Mouse (Mus musculus): Measurements from ENCODE around the gene Armh3.

Gene Armh3

DNA sequence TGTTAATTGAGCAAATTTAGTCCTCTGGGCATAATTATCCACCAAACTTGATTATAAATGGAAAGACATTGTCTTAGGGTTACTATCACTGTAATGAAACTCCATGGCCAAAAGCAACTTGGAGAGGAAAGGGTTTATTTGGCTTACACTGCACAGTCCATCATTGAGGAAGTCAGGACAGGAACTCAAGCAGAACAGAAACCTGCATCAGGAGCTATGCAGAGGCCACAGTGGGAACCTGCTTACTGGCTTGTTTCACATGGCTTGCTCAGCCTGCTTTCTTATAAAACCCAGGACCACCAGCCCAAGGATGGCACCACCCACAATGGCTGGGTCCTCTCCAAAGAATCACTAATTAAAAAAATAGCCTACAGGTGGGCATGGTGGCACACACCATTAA, 13.9 kb downstream of the Armh3 start:
- no peak for DNase-seq

- peak; percentile 30 to 61 for DNase-seq
Measured at GRCm38 (mm10) chr19:45960770-45961169, 37.5 kb downstream of the Armh3 start.

- no peak for DNase-seq
Measured at GRCm38 (mm10) chr19:45956736-45957135, 41.6 kb downstream of the Armh3 start.

DNA sequence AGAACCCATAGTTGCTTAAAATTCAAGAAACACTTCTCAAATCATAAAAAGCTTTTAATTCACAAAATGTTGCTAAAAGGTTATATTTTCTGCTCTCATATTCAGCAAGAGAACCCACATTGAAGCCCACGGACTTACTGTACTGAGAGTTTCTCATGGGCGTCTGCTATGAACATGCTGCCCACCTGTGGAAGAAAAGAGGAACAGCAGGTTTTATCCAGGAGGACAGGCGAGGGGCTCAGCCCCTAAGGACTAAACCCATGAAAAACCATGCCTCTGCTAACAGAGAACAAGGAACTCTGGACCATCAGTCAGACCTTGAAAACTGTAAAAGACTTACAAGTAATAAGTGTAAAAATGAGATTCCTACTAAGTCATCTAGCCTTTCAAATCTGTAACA, 45.0 kb downstream of the Armh3 start:
- peak; percentile 55 to 69 for DNase-seq

DNA sequence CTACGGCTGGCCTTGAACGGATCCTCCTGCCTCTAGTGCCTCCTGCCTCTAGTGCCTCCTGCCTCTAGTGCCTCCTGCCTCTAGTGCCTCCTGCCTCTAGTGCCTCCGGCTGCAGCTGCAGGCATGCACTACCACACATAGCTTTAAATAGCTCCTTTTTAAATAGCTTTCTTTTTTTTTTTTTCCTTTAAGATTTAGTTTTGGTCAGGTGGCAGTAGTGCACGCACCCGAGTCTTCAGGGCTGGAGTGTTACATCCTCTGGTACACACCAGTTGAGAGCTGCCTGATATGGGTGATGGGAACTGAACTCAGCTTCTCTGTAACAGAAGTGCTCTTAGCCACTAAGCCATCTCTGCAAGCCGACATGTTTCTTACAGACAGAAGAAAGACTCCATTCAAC, 49.1 kb downstream of the Armh3 start:
- no peak for DNase-seq

DNA sequence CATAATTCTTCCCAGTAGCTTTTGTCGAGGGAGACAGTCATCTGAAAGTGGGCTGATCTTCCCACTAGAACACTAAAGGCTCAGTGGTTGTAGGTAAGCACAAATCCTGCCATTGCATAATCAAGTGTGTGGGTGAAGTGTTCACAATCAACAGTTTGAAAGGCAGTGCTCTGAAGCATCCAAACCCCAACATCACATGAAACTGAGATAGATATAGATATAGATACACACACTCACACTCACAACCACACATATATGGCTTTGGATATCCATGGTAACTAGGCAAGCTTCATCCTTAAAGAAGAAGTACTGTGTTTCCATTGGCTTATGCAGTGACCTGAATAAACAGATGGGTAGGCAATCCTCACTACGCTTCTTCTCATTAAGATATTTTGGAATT, 50.5 kb downstream of the Armh3 start:
- no peak for DNase-seq

DNA sequence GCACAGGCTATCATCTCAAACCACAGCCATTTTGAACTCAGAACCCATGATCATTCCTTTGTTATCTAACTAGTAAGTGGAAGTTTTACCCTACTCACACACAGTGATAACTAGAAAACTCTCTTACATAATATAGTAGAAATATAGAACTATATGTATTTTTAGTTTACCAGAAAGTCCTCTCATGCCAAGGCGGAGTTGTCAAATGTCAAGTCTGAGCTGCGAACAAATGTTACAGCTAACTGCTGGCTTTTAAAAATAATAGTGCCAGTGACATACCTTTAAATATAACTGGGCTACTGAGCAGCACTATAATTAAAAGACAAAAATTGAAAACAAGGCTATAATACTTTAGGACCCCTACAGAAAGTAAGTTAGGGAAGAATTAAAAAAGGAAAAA, 51.0 kb downstream of the Armh3 start:
- DNase-seq: no peak

DNA sequence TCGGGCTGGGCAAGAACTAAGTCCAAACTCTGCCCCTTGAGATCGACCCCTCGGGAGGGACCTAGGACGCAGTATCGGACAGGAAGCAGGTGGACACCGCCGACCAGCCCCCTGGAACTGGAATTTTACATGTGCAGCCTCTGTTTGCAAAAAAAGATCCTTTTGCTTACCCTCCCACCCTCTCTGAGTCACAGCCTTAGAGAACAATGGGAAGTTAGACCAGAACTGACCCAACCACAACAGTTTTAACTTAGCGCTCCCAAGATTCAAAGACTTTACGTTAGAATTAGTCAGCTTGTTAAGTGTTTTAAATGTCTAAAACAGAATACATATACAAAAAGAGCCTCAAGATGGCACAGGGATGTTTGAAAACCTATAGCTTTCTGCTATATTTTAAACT, 51.7 kb downstream of the Armh3 start:
- no peak for DNase-seq

- no peak for DNase-seq
Measured at GRCm38 (mm10) chr19:45945986-45946385, 52.3 kb downstream of the Armh3 start.

DNA sequence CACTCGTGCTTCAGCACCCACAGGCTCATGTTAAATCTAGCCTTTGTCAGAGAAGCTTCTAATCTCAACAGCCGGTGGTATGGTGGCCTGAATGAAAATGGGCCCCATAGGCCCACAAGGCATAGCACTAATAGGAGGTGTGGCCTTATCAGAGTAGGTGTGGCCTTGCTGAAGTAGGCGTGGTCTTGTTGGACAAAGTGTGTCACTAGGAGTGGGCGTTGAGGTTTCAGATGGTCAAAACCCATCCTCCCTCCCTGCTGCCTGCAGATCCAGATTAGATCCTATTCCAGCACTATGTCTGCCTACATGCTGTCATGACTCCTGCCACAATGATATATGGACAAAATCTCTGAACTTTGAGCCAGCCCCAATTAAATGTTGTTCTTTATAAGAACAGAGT, 54.5 kb downstream of the Armh3 start:
- no peak for DNase-seq

GRCm38 (mm10) chr19:45938064-45938463, 60.2 kb downstream of the Armh3 start:
- peak in 1 of 2 experiments; percentile 20 for DNase-seq

- DNase-seq: peak; percentile 53 to 65
Measured at GRCm38 (mm10) chr19:45937530-45937929, 60.8 kb downstream of the Armh3 start.

- no peak for DNase-seq
Measured at GRCm38 (mm10) chr19:45927236-45927635, 71.1 kb downstream of the Armh3 start.

GRCm38 (mm10) chr19:45926342-45926741, 71.9 kb downstream of the Armh3 start:
- DNase-seq: no peak

DNA sequence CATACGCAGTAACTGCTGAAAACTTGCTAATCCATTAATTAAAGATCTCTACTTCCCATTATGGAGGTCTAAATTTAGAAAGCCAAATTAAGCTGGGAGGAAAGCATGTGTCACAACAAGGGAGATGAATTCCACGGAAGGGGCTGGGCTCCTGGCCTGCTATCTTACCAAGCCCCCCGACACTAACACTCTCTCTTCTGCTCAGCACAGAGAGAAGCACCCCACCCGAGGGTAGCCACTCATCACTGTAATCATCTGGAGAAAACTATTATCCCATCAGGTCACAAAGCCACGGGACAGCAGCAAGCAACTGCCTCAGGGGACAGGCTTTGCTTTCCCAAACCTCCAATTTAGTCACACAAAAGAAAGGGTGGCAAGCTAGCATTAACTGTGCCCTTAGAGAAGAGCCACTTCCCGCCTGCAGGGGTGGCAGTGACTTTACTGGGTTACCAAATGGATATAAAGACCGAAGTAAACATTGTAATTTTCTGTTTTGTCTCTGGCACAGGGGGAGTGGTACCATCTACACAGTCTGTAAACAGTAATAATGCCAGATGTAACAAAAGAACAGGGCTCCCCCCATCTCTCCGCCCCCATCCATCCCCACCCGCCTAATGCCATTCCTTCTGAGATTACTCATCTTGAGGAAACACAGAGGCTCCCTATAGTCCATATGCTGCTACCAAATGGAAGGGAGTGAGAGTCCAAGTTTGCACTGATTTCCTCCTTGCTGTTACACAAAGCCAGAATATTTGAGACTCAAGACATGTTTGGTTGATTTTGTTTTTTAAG, 77.8 kb downstream of the Armh3 start:
- DNase-seq: no peak

GRCm38 (mm10) chr19:45918406-45918805, 79.9 kb downstream of the Armh3 start:
- DNase-seq: no peak

GRCm38 (mm10) chr19:45917856-45918255, 80.4 kb downstream of the Armh3 start:
- DNase-seq: peak in 1 of 2 experiments; percentile 10

- DNase-seq: no peak
Measured at GRCm38 (mm10) chr19:45916461-45916860, 81.8 kb downstream of the Armh3 start.

DNA sequence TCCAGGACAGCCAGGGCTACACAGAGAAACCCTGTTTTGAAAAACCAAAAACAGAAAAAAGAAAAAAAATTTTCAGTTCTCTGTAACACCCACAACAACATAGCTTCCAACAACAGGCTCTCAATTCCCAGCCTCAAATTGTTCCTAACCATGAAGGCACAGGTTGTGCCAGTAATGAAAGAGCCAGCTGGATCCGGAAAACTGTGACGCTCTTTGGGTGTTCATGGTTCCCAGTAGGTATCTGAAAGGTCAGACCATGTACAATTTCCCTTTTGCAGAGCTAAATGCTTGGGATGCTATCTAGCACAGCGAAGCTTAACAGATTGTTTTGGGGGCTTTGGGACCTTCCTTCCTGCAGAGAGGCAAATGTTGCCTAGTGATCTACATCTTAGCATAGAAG, 82.3 kb downstream of the Armh3 start:
- no peak for DNase-seq

GRCm38 (mm10) chr19:45913036-45913435, 85.3 kb downstream of the Armh3 start:
- DNase-seq: no peak

- no peak for DNase-seq
Measured at GRCm38 (mm10) chr19:45912376-45912775, 85.9 kb downstream of the Armh3 start.

GRCm38 (mm10) chr19:45911236-45912025, 86.9 kb downstream of the Armh3 start:
- DNase-seq: peak; percentile 32 to 55

DNA sequence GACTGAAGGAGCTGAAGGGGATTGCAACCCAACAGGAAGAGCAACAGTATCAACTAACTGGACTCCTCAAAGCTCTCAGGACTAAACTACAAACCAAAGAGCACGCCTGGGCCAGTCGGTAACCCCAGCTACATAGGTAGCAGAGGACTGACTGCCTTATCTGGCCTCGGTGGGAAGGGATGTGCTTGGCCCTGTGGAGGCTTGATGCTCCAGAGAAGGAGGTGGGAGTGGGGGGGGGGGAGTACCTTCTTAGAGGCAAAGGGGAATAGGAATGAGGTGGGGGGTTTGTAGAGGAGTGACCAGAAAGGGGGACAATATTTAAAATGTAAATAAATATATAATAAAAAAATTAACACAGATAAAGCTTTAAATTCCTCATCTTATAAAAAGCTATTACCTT, 90.0 kb downstream of the Armh3 start:
- DNase-seq: no peak

GRCm38 (mm10) chr19:45907416-45907815, 90.9 kb downstream of the Armh3 start:
- no peak for DNase-seq
